Mouse (Mus musculus): ENCODE measurements around the gene Ell2. TPM values are rescaled to one million over a fixed set of nuclear protein-coding genes. Genes with fewer than 3 reads are reported as not detected.
"Not testable (repeated sequence)": the region's sequence is repeated elsewhere in the genome, so short reads cannot be mapped to it uniquely, and the experiment has no call there.

Gene Ell2
- polyA plus RNA-seq, 1 experiment from 2014 or later, result 5.9 TPM

GRCm38 (mm10) chr13:75708637-75709002, 2.1 kb downstream of the Ell2 start:
- Histone ChIP-seq H3K27me3 (ENCODE audit: control insufficient read depth, insufficient read depth, low read length) (0 out of 2 replicates have a peak, but pooled peaks cover 3% of the 10 kb centered on the region), H3K4me3 (ENCODE audit: low read depth, low read length) (peak overlapping the region; percentile 76), H3K9me3 (ENCODE audit: control insufficient read depth, low read length) (no peaks in the 10 kb centered on the region), H3K9ac (ENCODE audit: low read length) (peak overlapping the region; percentile 71), H3K4me1 (ENCODE audit: control insufficient read depth, insufficient read depth, low read length) (no peaks in the 10 kb centered on the region), H3K36me3 (ENCODE audit: control insufficient read depth, insufficient read depth, low read length) (no peaks in the 10 kb centered on the region), H3K27ac (ENCODE audit: low read depth, low read length) (no peak overlapping the region), H3K4me2 (ENCODE audit: low read depth) (peak overlapping the region; percentile 78)
- no peak for DNase-seq (ENCODE audit: low spot score)
- ATAC-seq (ENCODE audit: insufficient read depth, low FRiP score, low TSS enrichment), result no peak
- WGBS, result 9% methylated on average over 8 of the region's 8 CpGs

DNA sequence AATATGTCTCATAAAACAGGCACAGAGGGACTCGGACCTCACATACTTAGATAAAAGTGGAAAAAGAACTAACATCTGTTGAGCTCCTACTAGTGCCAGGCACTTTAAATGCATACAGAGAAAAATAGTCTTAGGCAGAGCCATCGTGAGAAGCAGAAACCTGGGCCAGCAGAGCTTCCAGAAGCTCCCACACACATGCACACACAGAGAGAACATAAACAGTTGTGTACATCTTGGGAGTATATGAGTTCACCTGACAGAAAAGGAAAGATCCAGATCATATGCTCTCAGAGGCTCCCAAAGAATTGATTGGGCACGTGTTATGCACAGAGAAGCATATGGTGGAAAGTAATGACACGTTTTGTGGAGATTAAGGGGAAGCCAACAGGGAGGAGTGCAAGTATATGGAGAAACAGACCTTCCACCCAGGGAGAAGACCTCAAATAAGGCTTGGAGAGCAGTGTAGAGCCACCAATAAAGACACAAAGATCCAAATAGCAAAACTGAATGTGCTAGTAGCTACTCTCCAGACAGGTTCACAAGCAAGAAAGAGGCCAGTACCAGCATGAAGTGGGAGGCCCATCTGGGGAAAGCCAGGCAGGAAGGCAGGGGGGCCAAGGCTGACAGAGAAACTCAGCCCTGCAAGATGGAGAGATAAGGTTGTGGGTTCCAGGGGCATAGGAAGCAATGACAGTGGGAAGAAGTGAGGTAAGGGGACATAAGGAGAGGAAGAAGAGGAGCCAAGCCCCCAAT, 2.6 kb downstream of the Ell2 start:
- Histone ChIP-seq H3K4me3 (ENCODE audit: low read depth, low read length) (peak overlapping the region; percentile 76; the same call in 1 of the 2 replicates), H3K9me3 (ENCODE audit: control insufficient read depth, low read length) (no peaks in the 10 kb centered on the region), H3K4me1 (ENCODE audit: control insufficient read depth, insufficient read depth, low read length) (no peaks in the 10 kb centered on the region), H3K9ac (ENCODE audit: low read length) (no peak overlapping the region), H3K27ac (ENCODE audit: low read depth, low read length) (no peak overlapping the region), H3K36me3 (ENCODE audit: control insufficient read depth, insufficient read depth, low read length) (no peaks in the 10 kb centered on the region), H3K4me2 (ENCODE audit: low read depth) (peak overlapping the region; percentile 78; the same call in 1 of the 2 replicates), H3K27me3 (ENCODE audit: control insufficient read depth, insufficient read depth, low read length) (0 out of 2 replicates have a peak, but pooled peaks cover 3% of the 10 kb centered on the region)
- no peak for ATAC-seq (ENCODE audit: insufficient read depth, low FRiP score, low TSS enrichment)
- DNase-seq (ENCODE audit: low spot score), result no peak
- WGBS, result 59% methylated on average over 4 of the region's 4 CpGs

GRCm38 (mm10) chr13:75710152-75710551, 3.6 kb downstream of the Ell2 start:
- DNase-seq (ENCODE audit: low spot score) (no peak), ATAC-seq (ENCODE audit: insufficient read depth, low FRiP score, low TSS enrichment) (no peak)
- 77% methylated on average over 6 of the region's 6 CpGs for WGBS
- Histone ChIP-seq H3K4me1 (ENCODE audit: control insufficient read depth, insufficient read depth, low read length) (no peaks in the 10 kb centered on the region), H3K9me3 (ENCODE audit: control insufficient read depth, low read length) (no peaks in the 10 kb centered on the region), H3K27me3 (ENCODE audit: control insufficient read depth, insufficient read depth, low read length) (0 out of 2 replicates have a peak, but pooled peaks cover 3% of the 10 kb centered on the region), H3K4me2 (ENCODE audit: low read depth) (no peak overlapping the region), H3K4me3 (ENCODE audit: low read depth, low read length) (no peak overlapping the region), H3K27ac (ENCODE audit: low read depth, low read length) (no peak overlapping the region), H3K36me3 (ENCODE audit: control insufficient read depth, insufficient read depth, low read length) (no peaks in the 10 kb centered on the region), H3K9ac (ENCODE audit: low read length) (no peak overlapping the region)

GRCm38 (mm10) chr13:75711517-75711916, 5.0 kb downstream of the Ell2 start:
- not testable (repeated sequence) for H3K27ac ChIP-seq (ENCODE audit: low read depth, low read length); H3K9me3 ChIP-seq (ENCODE audit: control insufficient read depth, low read length); H3K27me3 ChIP-seq (ENCODE audit: control insufficient read depth, insufficient read depth, low read length); ATAC-seq (ENCODE audit: insufficient read depth, low FRiP score, low TSS enrichment); DNase-seq (ENCODE audit: low spot score); H3K4me2 ChIP-seq (ENCODE audit: low read depth); H3K4me1 ChIP-seq (ENCODE audit: control insufficient read depth, insufficient read depth, low read length); H3K9ac ChIP-seq (ENCODE audit: low read length); H3K4me3 ChIP-seq (ENCODE audit: low read depth, low read length); H3K36me3 ChIP-seq (ENCODE audit: control insufficient read depth, insufficient read depth, low read length)
- 93% methylated on average over 3 of the region's 4 CpGs for WGBS

- ATAC-seq (ENCODE audit: insufficient read depth, low FRiP score, low TSS enrichment); H3K27me3 ChIP-seq (ENCODE audit: control insufficient read depth, insufficient read depth, low read length); H3K4me2 ChIP-seq (ENCODE audit: low read depth); H3K27ac ChIP-seq (ENCODE audit: low read depth, low read length); H3K4me3 ChIP-seq (ENCODE audit: low read depth, low read length); DNase-seq (ENCODE audit: low spot score); H3K4me1 ChIP-seq (ENCODE audit: control insufficient read depth, insufficient read depth, low read length); H3K36me3 ChIP-seq (ENCODE audit: control insufficient read depth, insufficient read depth, low read length); H3K9ac ChIP-seq (ENCODE audit: low read length); H3K9me3 ChIP-seq (ENCODE audit: control insufficient read depth, low read length): not testable (repeated sequence)
- 91% methylated on average over 4 of the region's 5 CpGs for WGBS
Observed at GRCm38 (mm10) chr13:75712544-75712943, 6.0 kb downstream of the Ell2 start.

- WGBS, result 90% methylated on average over 6 of the region's 6 CpGs
- no peaks in the 10 kb centered on the region for H3K27me3 ChIP-seq (ENCODE audit: control insufficient read depth, insufficient read depth, low read length)
- H3K27ac ChIP-seq (ENCODE audit: low read depth, low read length), result no peak overlapping the region
- H3K9me3 ChIP-seq (ENCODE audit: control insufficient read depth, low read length), result no peaks in the 10 kb centered on the region
- ATAC-seq (ENCODE audit: insufficient read depth, low FRiP score, low TSS enrichment) (no peak), DNase-seq (ENCODE audit: low spot score) (no peak)
- no peak overlapping the region for H3K9ac ChIP-seq (ENCODE audit: low read length)
- H3K4me3 ChIP-seq (ENCODE audit: low read depth, low read length), result no peak overlapping the region
- no peak overlapping the region for H3K4me2 ChIP-seq (ENCODE audit: low read depth)
- no peaks in the 10 kb centered on the region for H3K4me1 ChIP-seq (ENCODE audit: control insufficient read depth, insufficient read depth, low read length)
- H3K36me3 ChIP-seq (ENCODE audit: control insufficient read depth, insufficient read depth, low read length), result no peaks in the 10 kb centered on the region
Observed at GRCm38 (mm10) chr13:75714407-75714806, 7.8 kb downstream of the Ell2 start.

DNA sequence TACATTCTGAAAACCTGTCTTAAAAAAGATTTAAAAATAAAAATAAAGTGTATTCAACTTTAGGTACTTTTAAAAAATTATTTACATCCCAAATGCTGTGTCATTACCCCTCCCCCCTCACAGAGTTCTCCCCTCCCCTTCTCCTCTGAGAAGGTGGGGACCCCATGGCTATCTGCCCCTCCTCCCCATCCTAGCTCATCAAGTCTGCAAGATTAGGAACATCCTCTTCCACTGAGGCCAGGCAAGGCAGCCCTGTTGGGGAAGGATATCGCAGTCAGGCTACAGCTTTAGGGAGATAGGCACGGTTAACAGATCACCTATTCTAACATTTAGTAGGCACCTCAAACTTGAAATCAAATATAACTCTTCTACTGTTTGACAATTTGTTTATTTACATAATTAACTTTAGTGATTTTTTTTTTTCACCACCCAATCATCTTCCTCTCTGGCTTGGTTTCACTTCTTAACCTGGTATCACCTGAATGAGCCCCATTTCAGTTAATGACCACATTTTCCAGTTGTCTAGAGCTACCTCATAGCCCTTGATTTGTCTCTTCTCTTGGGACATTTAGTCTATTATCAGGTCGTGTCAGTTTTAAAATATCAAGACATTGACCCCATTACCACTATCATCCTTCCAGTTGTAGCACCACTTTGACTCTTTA, 11.2 kb downstream of the Ell2 start:
- ATAC-seq (ENCODE audit: insufficient read depth, low FRiP score, low TSS enrichment) (no peak), DNase-seq (ENCODE audit: low spot score) (no peak)
- Histone ChIP-seq H3K9me3 (ENCODE audit: control insufficient read depth, low read length) (no peaks in the 10 kb centered on the region), H3K27ac (ENCODE audit: low read depth, low read length) (no peak overlapping the region), H3K9ac (ENCODE audit: low read length) (no peak overlapping the region), H3K27me3 (ENCODE audit: control insufficient read depth, insufficient read depth, low read length) (no peaks in the 10 kb centered on the region), H3K4me2 (ENCODE audit: low read depth) (no peak overlapping the region), H3K4me1 (ENCODE audit: control insufficient read depth, insufficient read depth, low read length) (no peaks in the 10 kb centered on the region), H3K36me3 (ENCODE audit: control insufficient read depth, insufficient read depth, low read length) (no peaks in the 10 kb centered on the region), H3K4me3 (ENCODE audit: low read depth, low read length) (no peak overlapping the region)
- 71% methylated on average over 3 of the region's 3 CpGs for WGBS

DNA sequence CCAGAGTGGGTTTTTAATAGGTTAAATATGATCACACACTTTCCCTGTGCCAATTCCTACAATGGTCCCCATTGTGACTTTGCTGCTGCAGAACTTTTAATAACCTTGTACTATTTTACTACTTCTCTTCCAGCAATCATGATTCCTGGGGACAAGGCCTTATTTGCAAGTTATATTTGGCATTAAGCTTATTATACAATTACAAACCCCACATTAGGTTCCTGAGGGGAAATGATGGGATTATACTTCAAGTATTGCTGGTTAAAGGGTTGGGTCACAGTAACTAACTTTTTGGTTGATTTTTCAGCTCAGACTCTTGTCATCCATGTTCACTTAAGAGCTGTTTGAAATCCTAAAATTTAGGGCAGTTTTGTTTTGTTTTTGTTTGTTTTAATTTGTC, 11.8 kb downstream of the Ell2 start:
- Histone ChIP-seq H3K27me3 (ENCODE audit: control insufficient read depth, insufficient read depth, low read length) (no peaks in the 10 kb centered on the region), H3K9ac (ENCODE audit: low read length) (no peak overlapping the region), H3K9me3 (ENCODE audit: control insufficient read depth, low read length) (no peaks in the 10 kb centered on the region), H3K27ac (ENCODE audit: low read depth, low read length) (no peak overlapping the region), H3K4me3 (ENCODE audit: low read depth, low read length) (no peak overlapping the region), H3K4me2 (ENCODE audit: low read depth) (no peak overlapping the region), H3K4me1 (ENCODE audit: control insufficient read depth, insufficient read depth, low read length) (no peaks in the 10 kb centered on the region), H3K36me3 (ENCODE audit: control insufficient read depth, insufficient read depth, low read length) (no peaks in the 10 kb centered on the region)
- no peak for ATAC-seq (ENCODE audit: insufficient read depth, low FRiP score, low TSS enrichment)
- no peak for DNase-seq (ENCODE audit: low spot score)

GRCm38 (mm10) chr13:75719645-75720044, 13.1 kb downstream of the Ell2 start:
- DNase-seq (ENCODE audit: low spot score) (no peak), ATAC-seq (ENCODE audit: insufficient read depth, low FRiP score, low TSS enrichment) (no peak)
- Histone ChIP-seq H3K27ac (ENCODE audit: low read depth, low read length) (no peak overlapping the region), H3K4me1 (ENCODE audit: control insufficient read depth, insufficient read depth, low read length) (no peaks in the 10 kb centered on the region), H3K36me3 (ENCODE audit: control insufficient read depth, insufficient read depth, low read length) (no peaks in the 10 kb centered on the region), H3K4me3 (ENCODE audit: low read depth, low read length) (no peak overlapping the region), H3K4me2 (ENCODE audit: low read depth) (no peak overlapping the region), H3K9ac (ENCODE audit: low read length) (no peak overlapping the region), H3K9me3 (ENCODE audit: control insufficient read depth, low read length) (no peaks in the 10 kb centered on the region), H3K27me3 (ENCODE audit: control insufficient read depth, insufficient read depth, low read length) (no peaks in the 10 kb centered on the region)
- 84% methylated on average over 4 of the region's 4 CpGs for WGBS
